Mouse (Mus musculus) heart, postnatal 0 days (tissue): Measurements from ENCODE around the gene Agap2.

Experiments
- CTCF ChIP-seq: IDR thresholded peaks from 2 replicates; pipeline ENCODE4 v1.5.1; 2016; ENCODE audit warnings: antibody characterized with exemption, control low read depth, low read depth
- EP300 ChIP-seq: IDR thresholded peaks from 2 replicates; pipeline ENCODE4 v1.6.1; 2016; ENCODE audit warnings: antibody characterized with exemption, low read depth

DNA sequence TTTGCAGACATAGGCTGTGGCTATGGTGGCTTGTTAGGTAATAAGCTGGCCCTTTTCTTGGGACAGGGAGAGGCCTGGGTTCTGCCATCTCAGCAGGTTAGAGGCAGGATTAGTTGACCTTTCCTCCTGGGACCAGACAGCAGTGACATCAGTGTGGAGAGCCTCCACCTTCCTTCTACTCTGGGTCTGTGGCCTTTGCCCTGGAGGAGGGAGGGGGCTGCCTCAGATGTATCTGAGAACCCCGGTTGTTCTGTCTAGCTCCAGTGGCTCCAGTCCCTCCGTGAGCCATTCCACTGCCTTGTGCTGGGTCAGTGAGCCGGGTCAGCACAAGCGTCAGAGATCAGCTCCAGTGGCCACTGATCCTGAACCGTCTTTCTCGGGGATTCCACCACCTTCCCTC is 31.9 kb upstream of the Agap2 start:
- TF ChIP-seq CTCF (no peak), EP300 (no peak)
